Mouse (Mus musculus): Measurements from ENCODE around the gene Gm28308. TPM values are rescaled to one million over a fixed set of nuclear protein-coding genes. Genes with fewer than 3 reads are reported as not detected.

The Gm28308 gene
- total and polyA plus RNA-seq, 2 experiments from 2014 or later, result 2.2 TPM; not detected in 1

DNA sequence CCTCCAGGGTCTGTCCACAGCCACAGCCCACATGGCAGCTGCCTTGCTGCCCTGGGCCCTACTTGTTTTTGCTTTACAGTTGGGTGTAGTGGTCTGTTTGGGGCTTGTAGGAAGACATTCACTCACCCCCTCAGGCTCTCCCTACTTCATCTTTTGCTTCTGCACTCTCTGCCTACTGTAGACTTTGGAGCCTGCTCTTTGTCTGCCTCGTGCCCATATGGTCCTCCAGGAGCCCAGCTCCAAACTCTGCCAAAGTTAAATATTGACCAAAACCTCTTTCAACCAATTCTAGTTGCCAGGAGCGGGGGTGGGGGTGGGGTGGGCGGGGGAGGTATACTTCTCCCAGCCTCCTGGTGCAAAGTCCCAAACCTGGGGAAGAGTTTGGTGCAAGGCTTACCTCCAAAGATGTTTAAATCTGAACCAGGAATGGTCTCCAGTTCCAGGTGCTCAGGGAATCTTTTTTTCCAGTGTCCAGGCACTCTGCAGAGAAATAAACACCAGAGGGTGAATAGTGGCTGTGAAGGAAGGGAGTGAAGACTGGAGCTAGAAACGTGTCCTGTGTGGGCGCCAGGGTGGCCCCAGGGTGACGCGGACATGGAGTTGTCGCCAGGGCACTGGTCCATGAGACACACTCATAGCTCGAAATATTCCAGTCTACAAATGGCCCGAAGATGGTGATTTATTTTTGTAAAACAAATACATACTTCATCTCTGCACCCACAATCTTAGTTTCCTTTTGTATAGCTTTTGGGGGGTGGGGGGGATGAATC lies 29.6 kb downstream of the Gm28308 start:
- DNase-seq (ENCODE audit: low spot score) (no peak), ATAC-seq (no peak)
- H3K27me3 ChIP-seq (ENCODE audit: insufficient read depth, low read length), result peaks cover 97% of the 10 kb centered on the region
- H3K9me3 ChIP-seq (ENCODE audit: low read length), result no peaks in the 10 kb centered on the region
- 0 out of 2 replicates have a peak, but pooled peaks cover 4% of the 10 kb centered on the region for H3K4me1 ChIP-seq (ENCODE audit: insufficient read depth, low read length)
- H3K27ac ChIP-seq, result 0 out of 2 replicates have a peak overlapping the region, but pooled peaks have one; percentile 45
- H3K36me3 ChIP-seq (ENCODE audit: insufficient read depth, low read length), result no peaks in the 10 kb centered on the region
- H3K4me3 ChIP-seq (ENCODE audit: low read length), result no peak overlapping the region
- TF ChIP-seq CTCF (IDR thresholded peaks at IDR 0.05; ENCODE audit: low read depth), result no peak
- H3K9ac ChIP-seq (replicated peaks; ENCODE audit: low read length), result no peak overlapping the region
- 13% methylated on average over 10 of the region's 10 CpGs for WGBS
- H3K4me2 ChIP-seq (ENCODE audit: low read depth, low read length), result 0 out of 2 replicates have a peak overlapping the region, but pooled peaks have one; percentile 5

DNA sequence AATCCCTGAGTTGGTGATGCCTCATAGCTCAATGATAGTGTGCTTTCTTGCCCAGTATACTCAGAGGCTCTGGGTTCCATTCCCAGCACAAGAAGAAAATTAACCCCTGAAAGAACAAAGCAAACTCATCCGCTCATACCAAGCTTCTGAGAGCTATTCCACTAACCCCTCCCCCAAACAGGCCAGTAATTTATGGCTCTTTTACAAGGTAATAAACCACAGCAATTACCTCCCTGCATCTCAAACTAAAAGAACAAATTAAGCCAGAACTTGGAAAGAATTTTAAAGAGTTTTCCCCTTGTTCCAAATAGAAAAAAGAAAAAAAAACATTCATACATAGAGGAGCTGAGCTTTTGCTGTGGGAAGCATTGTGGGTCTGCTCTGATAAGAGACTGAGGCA lies 30.3 kb downstream of the Gm28308 start:
- no peak overlapping the region for H3K4me3 ChIP-seq (ENCODE audit: low read length)
- 19% methylated on average over 1 of the region's 1 CpGs for WGBS

DNA sequence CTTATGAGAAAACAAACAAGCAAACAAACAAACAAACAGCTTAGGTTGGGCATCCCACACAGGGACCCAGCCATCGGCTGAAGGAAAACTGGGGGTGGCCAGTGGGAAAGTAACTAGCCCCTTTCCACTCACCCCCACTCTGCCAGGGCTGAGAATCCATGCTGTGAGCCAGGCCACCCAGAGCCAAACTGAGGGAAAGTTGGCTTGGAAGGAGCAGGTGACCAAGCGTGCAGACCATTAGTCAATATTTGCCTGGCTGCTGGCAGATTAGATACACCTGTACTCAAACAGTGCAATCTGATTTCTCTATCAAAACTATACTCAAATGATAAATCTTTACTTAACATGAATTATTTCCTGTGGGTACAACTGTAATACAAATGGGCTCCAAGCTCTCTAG lies 31.1 kb downstream of the Gm28308 start:
- no peak overlapping the region for H3K9ac ChIP-seq (replicated peaks; ENCODE audit: low read length)
- no peaks in the 10 kb centered on the region for H3K36me3 ChIP-seq (ENCODE audit: insufficient read depth, low read length)
- no peak overlapping the region for H3K27ac ChIP-seq
- TF ChIP-seq CTCF (IDR thresholded peaks at IDR 0.05; ENCODE audit: low read depth), result no peak
- ATAC-seq, result no peak
- H3K9me3 ChIP-seq (ENCODE audit: low read length), result no peaks in the 10 kb centered on the region
- 0 out of 2 replicates have a peak, but pooled peaks cover 4% of the 10 kb centered on the region for H3K4me1 ChIP-seq (ENCODE audit: insufficient read depth, low read length)
- peak overlapping the region; percentile 5; the same call in 1 of the 2 replicates for H3K4me2 ChIP-seq (ENCODE audit: low read depth, low read length)
- H3K4me3 ChIP-seq (ENCODE audit: low read length), result no peak overlapping the region
- WGBS, result 25% methylated on average over 2 of the region's 2 CpGs
- no peak for DNase-seq (ENCODE audit: low spot score)
- peaks cover 82% of the 10 kb centered on the region for H3K27me3 ChIP-seq (ENCODE audit: insufficient read depth, low read length)

More for the DNA sequence above, 30.3 kb downstream of the Gm28308 start:
- DNase-seq (ENCODE audit: low spot score) (no peak), ATAC-seq (no peak)
- no peak for TF ChIP-seq CTCF (IDR thresholded peaks at IDR 0.05; ENCODE audit: low read depth)
- no peak overlapping the region for H3K27ac ChIP-seq
- no peaks in the 10 kb centered on the region for H3K9me3 ChIP-seq (ENCODE audit: low read length)
- H3K9ac ChIP-seq (replicated peaks; ENCODE audit: low read length), result no peak overlapping the region
- H3K4me1 ChIP-seq (ENCODE audit: insufficient read depth, low read length), result 0 out of 2 replicates have a peak, but pooled peaks cover 4% of the 10 kb centered on the region
- H3K4me2 ChIP-seq (ENCODE audit: low read depth, low read length), result peak overlapping the region; percentile 5; the same call in 1 of the 2 replicates
- peaks cover 90% of the 10 kb centered on the region for H3K27me3 ChIP-seq (ENCODE audit: insufficient read depth, low read length)
- no peaks in the 10 kb centered on the region for H3K36me3 ChIP-seq (ENCODE audit: insufficient read depth, low read length)

DNA sequence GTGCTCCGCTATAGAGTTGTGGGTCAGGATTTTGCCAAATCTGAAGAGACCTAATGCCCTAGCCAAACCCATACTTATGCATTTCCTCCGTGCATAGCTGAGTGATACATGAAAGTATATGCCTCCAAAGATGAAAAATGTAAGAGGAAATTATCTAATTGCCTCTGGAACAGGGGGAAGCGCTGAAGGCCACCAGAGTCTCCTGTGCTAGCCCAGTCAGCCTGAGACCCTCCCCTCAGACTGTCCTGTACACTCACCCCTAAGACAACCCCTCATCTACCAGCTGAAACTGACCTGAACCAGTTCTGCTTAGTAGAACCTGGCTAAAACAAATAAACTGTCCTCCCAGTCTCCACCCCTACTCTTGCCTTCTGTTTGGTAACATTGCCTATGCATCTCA lies 32.4 kb downstream of the Gm28308 start:
- ATAC-seq (no peak), DNase-seq (ENCODE audit: low spot score) (no peak)
- no peaks in the 10 kb centered on the region for H3K9me3 ChIP-seq (ENCODE audit: low read length)
- no peaks in the 10 kb centered on the region for H3K36me3 ChIP-seq (ENCODE audit: insufficient read depth, low read length)
- peak overlapping the region; percentile 92 for H3K27ac ChIP-seq
- H3K4me2 ChIP-seq (ENCODE audit: low read depth, low read length), result peak overlapping the region; percentile 58
- 15% methylated on average over 3 of the region's 3 CpGs for WGBS
- peak overlapping the region; percentile 41; the same call in 1 of the 2 replicates for H3K4me3 ChIP-seq (ENCODE audit: low read length)
- peaks cover 80% of the 10 kb centered on the region for H3K27me3 ChIP-seq (ENCODE audit: insufficient read depth, low read length)
- TF ChIP-seq CTCF (IDR thresholded peaks at IDR 0.05; ENCODE audit: low read depth), result no peak
- 0 out of 2 replicates have a peak, but pooled peaks cover 4% of the 10 kb centered on the region for H3K4me1 ChIP-seq (ENCODE audit: insufficient read depth, low read length)
- H3K9ac ChIP-seq (replicated peaks; ENCODE audit: low read length), result peak overlapping the region; percentile 60; the same call in 1 of the 2 replicates

DNA sequence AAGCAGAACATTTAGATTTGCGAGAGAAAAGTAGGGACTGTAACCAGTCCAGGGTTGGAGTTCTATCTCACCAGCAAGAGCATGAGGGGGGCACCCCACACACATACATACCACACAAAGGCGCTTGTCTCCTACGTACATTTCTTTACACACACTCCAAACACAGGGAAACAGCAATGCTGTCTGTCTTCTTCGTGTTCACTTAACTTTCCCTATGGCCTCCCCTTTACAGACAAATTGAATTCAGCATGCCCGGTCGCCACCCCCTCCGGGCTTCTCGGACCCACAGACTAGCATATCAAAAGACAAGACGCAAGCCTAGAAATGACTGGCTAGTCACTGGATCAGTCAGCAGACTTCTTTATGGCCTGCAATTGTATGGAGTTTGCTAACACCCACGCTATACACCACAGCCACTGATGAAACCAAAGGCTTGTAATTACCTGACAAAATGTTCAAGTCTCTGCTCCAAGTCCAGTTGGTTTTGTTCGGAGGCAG lies 32.9 kb downstream of the Gm28308 start:
- H3K4me2 ChIP-seq (ENCODE audit: low read depth, low read length), result peak overlapping the region; percentile 58
- TF ChIP-seq CTCF (IDR thresholded peaks at IDR 0.05; ENCODE audit: low read depth), result no peak
- no peaks in the 10 kb centered on the region for H3K36me3 ChIP-seq (ENCODE audit: insufficient read depth, low read length)
- H3K4me3 ChIP-seq (ENCODE audit: low read length), result peak overlapping the region; percentile 41
- H3K27ac ChIP-seq, result peak overlapping the region; percentile 92
- 6% methylated on average over 11 of the region's 11 CpGs for WGBS
- ATAC-seq, result no peak
- H3K9me3 ChIP-seq (ENCODE audit: low read length), result no peaks in the 10 kb centered on the region
- peak overlapping the region; percentile 60; the same call in 1 of the 2 replicates for H3K9ac ChIP-seq (replicated peaks; ENCODE audit: low read length)
- no peak for DNase-seq (ENCODE audit: low spot score)
- 0 out of 2 replicates have a peak, but pooled peaks cover 4% of the 10 kb centered on the region for H3K4me1 ChIP-seq (ENCODE audit: insufficient read depth, low read length)
- peaks cover 78% of the 10 kb centered on the region for H3K27me3 ChIP-seq (ENCODE audit: insufficient read depth, low read length)

DNA sequence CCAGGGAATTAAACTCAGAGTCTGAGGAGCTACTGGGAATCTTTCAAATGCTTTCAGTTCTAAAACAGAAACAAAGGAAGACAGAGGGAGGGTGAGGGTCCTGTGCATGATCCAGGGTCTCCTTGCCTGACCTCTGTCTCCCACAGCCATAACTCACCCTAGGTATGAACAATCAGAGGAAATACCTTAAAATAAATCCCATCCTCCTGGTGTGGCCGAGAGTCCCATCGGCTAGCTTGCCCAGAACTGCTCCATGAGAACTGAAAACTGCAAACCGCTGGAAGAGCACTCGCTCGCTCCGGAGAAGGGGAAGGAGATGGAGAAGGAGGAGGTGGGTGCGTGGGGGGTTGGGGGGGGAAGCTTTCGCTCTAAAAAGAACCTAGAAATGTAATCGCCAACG lies 33.4 kb downstream of the Gm28308 start:
- H3K9me3 ChIP-seq (ENCODE audit: low read length), result no peaks in the 10 kb centered on the region
- 0 out of 2 replicates have a peak, but pooled peaks cover 3% of the 10 kb centered on the region for H3K4me1 ChIP-seq (ENCODE audit: insufficient read depth, low read length)
- H3K36me3 ChIP-seq (ENCODE audit: insufficient read depth, low read length), result no peaks in the 10 kb centered on the region
- TF ChIP-seq CTCF (IDR thresholded peaks at IDR 0.05; ENCODE audit: low read depth), result no peak
- DNase-seq (ENCODE audit: low spot score), result no peak
- peak overlapping the region; percentile 60 for H3K9ac ChIP-seq (replicated peaks; ENCODE audit: low read length)
- H3K27ac ChIP-seq, result peak overlapping the region; percentile 92
- peak overlapping the region; percentile 58 for H3K4me2 ChIP-seq (ENCODE audit: low read depth, low read length)
- peak overlapping the region; percentile 41 for H3K4me3 ChIP-seq (ENCODE audit: low read length)
- no peak for ATAC-seq
- 1% methylated on average over 10 of the region's 10 CpGs for WGBS
- peaks cover 78% of the 10 kb centered on the region for H3K27me3 ChIP-seq (ENCODE audit: insufficient read depth, low read length)
